Comparison of ENCODE assay signal across 11 mouse cellular contexts in genomic region chr6:134148443-134148942, GRCm38 (mm10).
DNase-seq lines count a peak whose midpoint lies in the region; ATAC-seq and TF ChIP-seq lines count a peak whose summit lies in the region.
"Had no signal": no experiment of that assay in that cellular context is flagged by ENCODE, and none has a peak within 500 bp of the region (broad histone marks: within the 10 kb centered on the region; RNA-seq: fewer than 3 reads in every experiment).

No protein-coding gene starts in this region.

- H3K4me1 ChIP-seq in lung, embryonic 14.5 days (ENCODE audit: insufficient read depth), result peaks cover 57% of the 10 kb centered on the region
- H3K4me1 ChIP-seq in lung, postnatal 0 days (ENCODE audit: insufficient read depth, low read depth, low read length), result peaks cover 38% of the 10 kb centered on the region
- peaks cover 20% of the 10 kb centered on the region for H3K4me1 ChIP-seq in forebrain, embryonic 16.5 days (replicated peaks; ENCODE audit: control insufficient read depth, insufficient read depth, low read length)
- H3K4me1 ChIP-seq in midbrain, embryonic 11.5 days (ENCODE audit: control insufficient read depth, insufficient read depth, low read length), result peaks cover 9% of the 10 kb centered on the region
- H3K4me1 ChIP-seq in stomach, embryonic 15.5 days, result peaks cover 32% of the 10 kb centered on the region

- H3K36me3 ChIP-seq in lung, embryonic 14.5 days (ENCODE audit: insufficient read depth), result 0 out of 2 replicates have a peak, but pooled peaks cover 3% of the 10 kb centered on the region
- no peaks in the 10 kb centered on the region for H3K36me3 ChIP-seq in lung, postnatal 0 days (ENCODE audit: insufficient read depth, low read length)
- no peaks in the 10 kb centered on the region for H3K36me3 ChIP-seq in forebrain, embryonic 16.5 days (ENCODE audit: control insufficient read depth, insufficient read depth)
- H3K36me3 ChIP-seq in midbrain, embryonic 11.5 days (ENCODE audit: control insufficient read depth, insufficient read depth, low read length), result no peaks in the 10 kb centered on the region
- no peaks in the 10 kb centered on the region for H3K36me3 ChIP-seq in stomach, embryonic 15.5 days

- H3K4me3 ChIP-seq in lung, embryonic 14.5 days (ENCODE audit: low read depth, low read length), result no peak overlapping the region
- no peak overlapping the region for H3K4me3 ChIP-seq in lung, postnatal 0 days (ENCODE audit: low read depth, low read length)
- H3K4me3 ChIP-seq in forebrain, embryonic 16.5 days (replicated peaks; ENCODE audit: low read length), result no peak overlapping the region
- no peak overlapping the region for H3K4me3 ChIP-seq in midbrain, embryonic 11.5 days (ENCODE audit: low read depth, low read length)
- H3K4me3 ChIP-seq in stomach, embryonic 15.5 days (replicated peaks), result no peak overlapping the region
- H3K4me3 ChIP-seq: heart, adult 2 months had no signal

- TF ChIP-seq CTCF in lung, embryonic 14.5 days (IDR thresholded peaks at IDR 0.05; ENCODE audit: low read depth), result no peak
- TF ChIP-seq CTCF in lung, postnatal 0 days (IDR thresholded peaks at IDR 0.05), result no peak

- no peaks in the 10 kb centered on the region for H3K9me3 ChIP-seq in lung, embryonic 14.5 days (ENCODE audit: low read depth, low read length)
- H3K9me3 ChIP-seq in lung, postnatal 0 days (ENCODE audit: low read length), result no peaks in the 10 kb centered on the region
- no peaks in the 10 kb centered on the region for H3K9me3 ChIP-seq in forebrain, embryonic 16.5 days (ENCODE audit: control insufficient read depth, low read length)
- H3K9me3 ChIP-seq in midbrain, embryonic 11.5 days (ENCODE audit: control insufficient read depth, low read length), result no peaks in the 10 kb centered on the region
- H3K9me3 ChIP-seq in stomach, embryonic 15.5 days, result no peaks in the 10 kb centered on the region

- no peak overlapping the region for H3K4me2 ChIP-seq in lung, embryonic 14.5 days
- H3K4me2 ChIP-seq in lung, postnatal 0 days (replicated peaks; ENCODE audit: low read depth, low read length), result no peak overlapping the region
- H3K4me2 ChIP-seq in forebrain, embryonic 16.5 days (ENCODE audit: low read length), result no peak overlapping the region
- no peak overlapping the region for H3K4me2 ChIP-seq in midbrain, embryonic 11.5 days
- H3K4me2 ChIP-seq in stomach, embryonic 15.5 days, result no peak overlapping the region

- no peak overlapping the region for H3K9ac ChIP-seq in lung, embryonic 14.5 days
- no peak overlapping the region for H3K9ac ChIP-seq in lung, postnatal 0 days (replicated peaks; ENCODE audit: low read depth)
- H3K9ac ChIP-seq in forebrain, embryonic 16.5 days (replicated peaks; ENCODE audit: low read depth, low read length), result no peak overlapping the region
- no peak overlapping the region for H3K9ac ChIP-seq in midbrain, embryonic 11.5 days (ENCODE audit: low read length)
- H3K9ac ChIP-seq in stomach, embryonic 15.5 days, result no peak overlapping the region

- WGBS in lung, embryonic 14.5 days, result 74% methylated on average over 7 of the region's 7 CpGs
- WGBS in lung, postnatal 0 days, result 60% methylated on average over 7 of the region's 7 CpGs
- 10% methylated on average over 7 of the region's 7 CpGs for WGBS in forebrain, embryonic 16.5 days
- 50% methylated on average over 7 of the region's 7 CpGs for WGBS in midbrain, embryonic 11.5 days
- 72% methylated on average over 7 of the region's 7 CpGs for WGBS in stomach, embryonic 15.5 days

- no peak for ATAC-seq in lung, embryonic 14.5 days (ENCODE audit: insufficient read depth)
- ATAC-seq in lung, postnatal 0 days, result no peak
- ATAC-seq in forebrain, embryonic 16.5 days, result peak; percentile 32
- ATAC-seq in midbrain, embryonic 11.5 days (ENCODE audit: low FRiP score), result 0 out of 2 replicates have a peak, but pooled peaks have one; percentile 16
- no peak for ATAC-seq in stomach, embryonic 15.5 days (ENCODE audit: insufficient read depth, low FRiP score, low read depth)

- no peak for TF ChIP-seq EP300 in lung, postnatal 0 days (IDR thresholded peaks at IDR 0.05)

- H3K27me3 ChIP-seq in lung, embryonic 14.5 days (ENCODE audit: insufficient read depth, low read length), result no peaks in the 10 kb centered on the region
- H3K27me3 ChIP-seq in lung, postnatal 0 days (replicated peaks; ENCODE audit: insufficient read depth, low read length), result no peaks in the 10 kb centered on the region
- H3K27me3 ChIP-seq in forebrain, embryonic 16.5 days (replicated peaks; ENCODE audit: control insufficient read depth, insufficient read depth, low read length), result no peaks in the 10 kb centered on the region
- no peaks in the 10 kb centered on the region for H3K27me3 ChIP-seq in midbrain, embryonic 11.5 days (ENCODE audit: control insufficient read depth, insufficient read depth, low read length)
- H3K27me3 ChIP-seq in stomach, embryonic 15.5 days (replicated peaks), result no peaks in the 10 kb centered on the region

- DNase-seq in lung, embryonic 14.5 days, result no peak
- no peak for DNase-seq in lung, postnatal 0 days (ENCODE audit: low spot score)
- DNase-seq in midbrain, embryonic 11.5 days (ENCODE audit: low spot score, missing footprints), result no peak
- no peak for DNase-seq in layer of hippocampus, adult 9-10 months (ENCODE audit: low spot score)
- no peak for DNase-seq in left cerebral cortex, adult 9 months (ENCODE audit: low spot score in 2 of 2)
- DNase-seq in gastrocnemius, postnatal 25 days, result no peak
- DNase-seq: adrenal gland, postnatal 36 days; lung, postnatal 36 days had no signal

- H3K27ac ChIP-seq in lung, embryonic 14.5 days (ENCODE audit: low read depth), result 0 out of 2 replicates have a peak overlapping the region, but pooled peaks have one; percentile 18
- H3K27ac ChIP-seq in lung, postnatal 0 days (ENCODE audit: low read length), result no peak overlapping the region
- H3K27ac ChIP-seq in forebrain, embryonic 16.5 days (ENCODE audit: low read length), result 0 out of 2 replicates have a peak overlapping the region, but pooled peaks have one; percentile 3
- no peak overlapping the region for H3K27ac ChIP-seq in midbrain, embryonic 11.5 days (ENCODE audit: low read depth, low read length)
- peak overlapping the region; percentile 26; the same call in 1 of the 2 replicates for H3K27ac ChIP-seq in stomach, embryonic 15.5 days
- H3K27ac ChIP-seq: heart, adult 2 months had no signal

Comparison
In these comparisons a context has a peak if more than half of its experiments do, and no peak if none do; other contexts are left out.
1. H3K27ac ChIP-seq: peak in lung, embryonic 14.5 days (single experiment), forebrain, embryonic 16.5 days (single experiment) and stomach, embryonic 15.5 days (single experiment); none in lung, postnatal 0 days (single experiment) and midbrain, embryonic 11.5 days (single experiment).
2. ATAC-seq: peak in forebrain, embryonic 16.5 days (single experiment) and midbrain, embryonic 11.5 days (single experiment); none in lung, embryonic 14.5 days (single experiment), lung, postnatal 0 days (single experiment) and stomach, embryonic 15.5 days (single experiment).